Comparison of ENCODE assay signal across 10 mouse cellular contexts in genomic region chrX:104032756-104033155, GRCm38 (mm10). TPM values are rescaled to one million over a fixed set of nuclear protein-coding genes. Genes with fewer than 3 reads are reported as not detected.
DNase-seq lines count a peak whose midpoint lies in the region; ATAC-seq lines count a peak whose summit lies in the region.
"Had no signal": no experiment of that assay in that cellular context is flagged by ENCODE, and none has a peak within 500 bp of the region (broad histone marks: within the 10 kb centered on the region; RNA-seq: fewer than 3 reads in every experiment).

No protein-coding gene starts in this region.

- no peak overlapping the region for H3K27ac ChIP-seq in liver, embryonic 11.5 days (ENCODE audit: low read depth, low read length)
- H3K27ac ChIP-seq: neural tube, embryonic 15.5 days had no signal

- no peaks in the 10 kb centered on the region for H3K4me1 ChIP-seq in liver, embryonic 11.5 days (replicated peaks; ENCODE audit: control insufficient read depth, insufficient read depth, low read length)
- H3K4me1 ChIP-seq: neural tube, embryonic 15.5 days had no signal

- H3K36me3 ChIP-seq in liver, embryonic 11.5 days (ENCODE audit: control insufficient read depth, insufficient read depth, low read length), result no peaks in the 10 kb centered on the region
- H3K36me3 ChIP-seq: G1E; neural tube, embryonic 15.5 days had no signal

- H3K27me3 ChIP-seq in liver, embryonic 11.5 days (replicated peaks; ENCODE audit: control insufficient read depth, insufficient read depth, low read length), result no peaks in the 10 kb centered on the region; the same call in none of the 2 replicates

- no peak overlapping the region for H3K9ac ChIP-seq in liver, embryonic 11.5 days (ENCODE audit: low read depth, low read length)
- H3K9ac ChIP-seq: neural tube, embryonic 15.5 days had no signal

- H3K4me2 ChIP-seq in liver, embryonic 11.5 days, result no peak overlapping the region
- H3K4me2 ChIP-seq: neural tube, embryonic 15.5 days had no signal

- DNase-seq in embryo, embryonic 10 days (ENCODE audit: low spot score), result peak; percentile 24
- no peak for DNase-seq in embryo, embryonic 9.5 days (ENCODE audit: extremely low spot score)
- DNase-seq in liver, result peak; percentile 5
- no peak for DNase-seq in liver, embryonic 11.5 days (ENCODE audit: low spot score)
- DNase-seq in embryo, embryonic 10.5 days (ENCODE audit: low spot score), result peak; percentile 24
- peak; percentile 9 to 15 for DNase-seq in thymus, postnatal 10 days (ENCODE audit: low spot score in 2 of 2)

- no peak overlapping the region for H3K4me3 ChIP-seq in liver, embryonic 11.5 days (ENCODE audit: low read depth, low read length)
- H3K4me3 ChIP-seq: neural tube, embryonic 15.5 days had no signal

- no peak for ATAC-seq in liver, embryonic 11.5 days (replicated peaks; ENCODE audit: low FRiP score)
- ATAC-seq in megakaryocyte-erythroid progenitor cell, adult 5-6 weeks (replicated peaks; ENCODE audit: low FRiP score, low TSS enrichment, poor library complexity, severe bottlenecking), result no peak
- ATAC-seq in frontal cortex, adult (ENCODE audit: low TSS enrichment), result no peak

- 33% methylated on average over 4 of the region's 4 CpGs for WGBS in liver, embryonic 11.5 days

- H3K9me3 ChIP-seq in liver, embryonic 11.5 days (ENCODE audit: control insufficient read depth, low read length), result no peaks in the 10 kb centered on the region
- H3K9me3 ChIP-seq: G1E; neural tube, embryonic 15.5 days had no signal

RNA-seq across cellular contexts. Expression of gene Rlim, which starts 51.7 kb away (rescaled TPM):
- 37.7 and 38.7 TPM in 2 replicates for polyA plus RNA-seq in liver, embryonic 11.5 days (2014; fragmentation: Nextera tagmentation; extraction: Ambion mirVana)
- total RNA-seq in megakaryocyte-erythroid progenitor cell, adult 5-6 weeks (2014; fragmentation: Nextera tagmentation), result 41.1 and 47.8 TPM in 2 replicates
- 108 and 121 TPM in 2 replicates for total RNA-seq in megakaryocyte-erythroid progenitor cell, adult 5-6 weeks (2017)

Comparison
In these comparisons a context has a peak if more than half of its experiments do, and no peak if none do; other contexts are left out.
1. DNase-seq: peak in embryo, embryonic 10 days (single experiment), liver (single experiment), embryo, embryonic 10.5 days (single experiment) and thymus, postnatal 10 days (2 of 2); none in embryo, embryonic 9.5 days (single experiment) and liver, embryonic 11.5 days (single experiment).